Mouse (Mus musculus): Measurements from ENCODE around the gene Rgs10. TPM values are rescaled to one million over a fixed set of nuclear protein-coding genes. Genes with fewer than 3 reads are reported as not detected.

The Rgs10 gene
- polyA plus RNA-seq, 1 experiment from 2014 or later: 7.0 TPM

DNA sequence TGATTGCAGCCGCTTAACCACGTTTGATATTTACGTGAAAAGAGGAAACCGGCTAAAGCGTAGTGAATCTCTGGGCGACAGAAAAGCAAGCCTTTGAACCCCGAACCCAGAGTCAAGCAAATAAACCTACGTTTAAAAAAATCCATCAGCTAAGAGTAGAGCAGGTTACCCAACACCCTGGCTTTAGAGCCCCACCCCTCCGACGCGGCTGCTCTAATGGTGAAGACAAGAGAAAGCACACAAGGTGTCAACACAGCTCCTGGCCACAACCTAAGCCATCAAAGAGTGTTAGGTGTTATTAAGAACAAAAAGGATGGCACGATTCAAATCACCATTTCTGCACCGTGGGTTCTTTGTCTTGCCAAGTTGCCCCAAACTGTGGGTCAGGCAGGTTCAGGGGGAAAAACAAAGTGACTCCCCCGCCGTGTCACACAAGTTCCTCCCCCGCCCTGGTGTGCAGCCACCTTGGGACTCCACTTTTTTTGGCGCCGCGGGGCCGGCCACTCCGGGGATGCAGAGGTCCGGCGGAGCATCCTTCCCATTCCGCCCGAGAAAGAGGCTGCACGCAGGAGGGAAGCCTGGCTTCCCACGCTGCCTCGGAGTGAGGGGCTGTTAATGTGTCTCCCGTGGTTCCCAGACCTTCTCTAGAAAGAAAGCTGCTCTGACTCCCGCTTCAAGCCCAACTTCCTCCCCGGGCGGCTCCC is 1.2 kb downstream of the Rgs10 start:
- peak overlapping the region; percentile 55 for H3K9ac ChIP-seq (ENCODE audit: low read length)
- H3K27ac ChIP-seq (replicated peaks; ENCODE audit: low read depth, low read length): no peak overlapping the region
- ATAC-seq (ENCODE audit: insufficient number of reproducible peaks, low FRiP score, low TSS enrichment, low read depth): no peak
- H3K27me3 ChIP-seq (ENCODE audit: control insufficient read depth, insufficient read depth, low read length): peaks cover 44% of the 10 kb centered on the region
- no peaks in the 10 kb centered on the region for H3K36me3 ChIP-seq (ENCODE audit: control insufficient read depth, insufficient read depth, low read length)
- H3K4me1 ChIP-seq (ENCODE audit: control insufficient read depth, insufficient read depth, low read length): 0 out of 2 replicates have a peak, but pooled peaks cover 3% of the 10 kb centered on the region
- H3K4me2 ChIP-seq (ENCODE audit: low read depth, severe bottlenecking): peak overlapping the region; percentile 99
- no peak for DNase-seq (ENCODE audit: low spot score)
- H3K4me3 ChIP-seq (ENCODE audit: low read depth, low read length): peak overlapping the region; percentile 68
- no peaks in the 10 kb centered on the region for H3K9me3 ChIP-seq (ENCODE audit: control insufficient read depth, low read length)
- WGBS: 2% methylated on average over 32 of the region's 32 CpGs

DNA sequence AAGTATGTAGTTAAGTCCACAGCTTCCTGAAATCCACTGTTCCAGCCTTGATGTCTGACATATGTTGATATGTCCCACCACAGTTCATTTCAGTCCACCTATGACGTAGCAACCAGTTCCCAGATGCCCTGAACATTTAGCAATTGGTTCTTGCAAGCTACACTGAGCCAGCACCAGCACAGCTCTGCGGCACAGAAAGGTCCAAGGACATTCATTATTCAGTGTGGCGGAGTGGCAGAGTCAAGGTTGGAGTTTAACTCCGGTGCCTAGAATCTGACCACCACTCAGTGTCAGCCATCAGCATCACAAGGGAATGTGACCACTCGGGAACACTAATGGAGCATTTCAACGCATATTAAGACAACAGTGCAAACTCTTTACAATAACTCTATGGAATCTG is 1.9 kb downstream of the Rgs10 start:
- H3K4me1 ChIP-seq (ENCODE audit: control insufficient read depth, insufficient read depth, low read length): 0 out of 2 replicates have a peak, but pooled peaks cover 3% of the 10 kb centered on the region

DNA sequence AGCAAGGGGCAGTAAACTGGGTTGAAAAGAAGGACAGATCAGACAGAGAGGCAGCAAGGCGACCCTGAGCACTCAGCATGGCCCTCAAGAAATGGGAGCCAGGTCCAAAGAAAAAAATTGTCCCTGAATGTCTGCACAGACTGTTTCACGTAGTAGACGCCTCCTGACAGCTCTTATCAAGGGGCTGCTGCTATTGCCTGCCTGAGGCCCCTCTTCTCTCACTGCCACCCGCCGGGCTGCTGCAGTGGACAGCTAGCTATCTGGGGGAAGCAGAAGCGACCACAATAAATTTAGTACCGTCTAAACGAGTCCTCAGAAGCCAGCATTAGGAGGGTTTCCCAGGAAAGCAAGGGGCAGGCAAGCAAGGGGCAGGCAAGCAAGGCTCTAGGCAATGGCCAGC is 4.1 kb downstream of the Rgs10 start:
- no peak overlapping the region for H3K4me3 ChIP-seq (ENCODE audit: low read depth, low read length)
- H3K9me3 ChIP-seq (ENCODE audit: control insufficient read depth, low read length): no peaks in the 10 kb centered on the region
- 20% methylated on average over 8 of the region's 8 CpGs for WGBS
- H3K9ac ChIP-seq (ENCODE audit: low read length): no peak overlapping the region
- no peak overlapping the region for H3K27ac ChIP-seq (replicated peaks; ENCODE audit: low read depth, low read length)
- DNase-seq (ENCODE audit: low spot score) (no peak), ATAC-seq (ENCODE audit: insufficient number of reproducible peaks, low FRiP score, low TSS enrichment, low read depth) (no peak)
- peaks cover 31% of the 10 kb centered on the region for H3K27me3 ChIP-seq (ENCODE audit: control insufficient read depth, insufficient read depth, low read length)
- H3K36me3 ChIP-seq (ENCODE audit: control insufficient read depth, insufficient read depth, low read length): no peaks in the 10 kb centered on the region
- no peak overlapping the region for H3K4me2 ChIP-seq (ENCODE audit: low read depth, severe bottlenecking)
- 0 out of 2 replicates have a peak, but pooled peaks cover 3% of the 10 kb centered on the region for H3K4me1 ChIP-seq (ENCODE audit: control insufficient read depth, insufficient read depth, low read length)

More for the DNA sequence above, 1.9 kb downstream of the Rgs10 start:
- H3K4me2 ChIP-seq (ENCODE audit: low read depth, severe bottlenecking): no peak overlapping the region
- ATAC-seq (ENCODE audit: insufficient number of reproducible peaks, low FRiP score, low TSS enrichment, low read depth) (no peak), DNase-seq (ENCODE audit: low spot score) (no peak)
- no peak overlapping the region for H3K4me3 ChIP-seq (ENCODE audit: low read depth, low read length)
- H3K9me3 ChIP-seq (ENCODE audit: control insufficient read depth, low read length): no peaks in the 10 kb centered on the region
- WGBS: 57% methylated on average over 6 of the region's 6 CpGs
- peaks cover 44% of the 10 kb centered on the region for H3K27me3 ChIP-seq (ENCODE audit: control insufficient read depth, insufficient read depth, low read length)
- H3K36me3 ChIP-seq (ENCODE audit: control insufficient read depth, insufficient read depth, low read length): no peaks in the 10 kb centered on the region
- H3K27ac ChIP-seq (replicated peaks; ENCODE audit: low read depth, low read length): no peak overlapping the region
- H3K9ac ChIP-seq (ENCODE audit: low read length): no peak overlapping the region

DNA sequence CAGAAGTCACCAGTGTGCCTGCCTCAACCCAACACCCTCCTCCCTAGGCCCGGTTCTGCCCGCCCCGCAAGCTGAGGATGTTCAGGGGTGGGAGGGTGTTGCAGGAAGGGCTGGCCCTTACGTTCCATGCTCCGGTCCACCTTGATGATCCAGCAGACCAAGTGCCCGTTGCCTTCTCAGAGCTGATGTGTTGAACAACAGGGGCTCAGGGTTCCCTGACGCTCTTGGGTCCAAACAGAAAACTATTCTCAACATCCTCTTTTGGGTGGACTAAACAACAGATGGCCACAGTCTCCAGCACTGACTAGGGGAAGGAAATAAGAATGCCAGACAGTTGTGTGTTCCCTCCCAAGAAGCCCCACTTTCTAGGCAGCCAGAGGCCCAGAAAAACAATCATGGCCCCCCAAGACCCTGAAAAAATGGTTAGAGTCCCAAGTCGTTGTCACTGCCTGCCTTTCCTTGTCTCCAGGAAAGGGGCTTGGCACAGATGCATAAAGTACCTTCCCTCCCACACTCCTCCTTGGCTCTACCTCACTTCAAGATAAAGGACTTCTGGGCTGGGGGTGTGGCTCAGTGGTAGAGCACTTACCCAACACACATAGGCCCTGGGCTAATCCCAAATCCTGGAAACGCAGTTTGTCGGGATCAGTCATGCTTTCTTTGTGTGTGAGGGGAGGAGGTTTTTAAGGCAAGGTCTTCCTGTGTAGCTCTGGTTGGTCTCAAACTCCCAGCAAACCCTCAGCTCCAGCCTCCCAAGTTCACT is 6.3 kb downstream of the Rgs10 start:
- Histone ChIP-seq H3K4me1 (ENCODE audit: control insufficient read depth, insufficient read depth, low read length) (0 out of 2 replicates have a peak, but pooled peaks cover under 1% of the 10 kb centered on the region), H3K27me3 (ENCODE audit: control insufficient read depth, insufficient read depth, low read length) (peaks cover 16% of the 10 kb centered on the region), H3K27ac (replicated peaks; ENCODE audit: low read depth, low read length) (no peak overlapping the region), H3K4me2 (ENCODE audit: low read depth, severe bottlenecking) (no peak overlapping the region), H3K9ac (ENCODE audit: low read length) (no peak overlapping the region), H3K9me3 (ENCODE audit: control insufficient read depth, low read length) (no peaks in the 10 kb centered on the region), H3K36me3 (ENCODE audit: control insufficient read depth, insufficient read depth, low read length) (no peaks in the 10 kb centered on the region), H3K4me3 (ENCODE audit: low read depth, low read length) (no peak overlapping the region)
- no peak for ATAC-seq (ENCODE audit: insufficient number of reproducible peaks, low FRiP score, low TSS enrichment, low read depth)
- no peak for DNase-seq (ENCODE audit: low spot score)
- 68% methylated on average over 10 of the region's 10 CpGs for WGBS

DNA sequence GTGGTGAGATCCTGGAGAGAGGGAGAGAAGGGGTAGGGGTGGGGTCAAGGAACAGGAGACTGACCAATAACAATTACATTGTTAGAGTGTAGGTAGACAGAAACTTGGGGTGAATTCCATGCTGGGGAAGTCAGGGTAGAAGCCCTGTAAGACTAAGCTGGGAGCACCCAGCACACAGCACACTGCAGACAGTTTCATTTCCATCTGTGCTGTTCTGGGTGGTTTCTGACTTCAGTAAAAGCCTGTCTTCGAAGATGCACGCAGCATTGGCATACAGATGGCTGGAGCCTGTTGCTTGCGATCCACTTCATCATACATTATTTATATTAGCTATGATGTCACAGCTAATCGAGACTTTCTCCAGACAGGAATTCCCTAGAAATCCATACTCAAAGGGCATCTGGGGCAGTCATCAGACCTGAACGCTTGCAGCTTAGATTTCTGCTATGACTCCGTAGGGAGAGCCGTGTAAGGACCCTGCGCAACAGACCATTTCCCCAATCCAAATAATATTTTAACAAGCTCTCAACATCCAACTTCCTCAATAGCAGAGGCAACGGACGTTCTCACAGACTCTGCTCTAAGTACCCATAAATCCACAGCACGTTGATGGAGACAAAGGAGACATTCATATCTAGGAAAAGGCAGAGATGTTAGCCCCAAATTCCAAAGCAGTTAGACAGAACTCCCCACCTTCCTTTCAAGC is 7.7 kb downstream of the Rgs10 start:
- 80% methylated on average over 11 of the region's 11 CpGs for WGBS
- ATAC-seq (ENCODE audit: insufficient number of reproducible peaks, low FRiP score, low TSS enrichment, low read depth): no peak
- H3K9ac ChIP-seq (ENCODE audit: low read length): no peak overlapping the region

DNA sequence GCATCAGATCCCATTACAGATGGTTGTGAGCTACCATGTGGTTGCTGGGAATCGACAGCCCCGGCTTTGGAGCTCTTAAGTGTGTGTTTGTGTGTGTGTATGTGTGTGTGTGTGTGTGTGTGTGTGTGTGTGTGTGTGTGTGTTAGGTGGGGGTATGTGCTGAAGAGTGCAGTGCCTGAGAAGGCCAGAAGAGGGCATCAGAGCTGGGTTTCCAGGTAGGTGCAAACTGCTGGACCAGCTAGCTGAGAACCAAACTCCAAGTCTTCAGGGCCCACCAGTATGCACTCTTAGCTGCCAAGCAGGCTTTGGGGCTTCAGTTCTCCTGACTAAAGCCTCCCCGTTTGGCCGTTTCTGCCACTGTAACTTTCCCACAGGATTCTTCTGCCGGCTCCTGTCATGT is 10.3 kb downstream of the Rgs10 start:
- Histone ChIP-seq H3K27me3 (ENCODE audit: control insufficient read depth, insufficient read depth, low read length) (no peaks in the 10 kb centered on the region), H3K9ac (ENCODE audit: low read length) (no peak overlapping the region), H3K9me3 (ENCODE audit: control insufficient read depth, low read length) (no peaks in the 10 kb centered on the region), H3K4me2 (ENCODE audit: low read depth, severe bottlenecking) (no peak overlapping the region), H3K36me3 (ENCODE audit: control insufficient read depth, insufficient read depth, low read length) (no peaks in the 10 kb centered on the region), H3K27ac (replicated peaks; ENCODE audit: low read depth, low read length) (no peak overlapping the region), H3K4me1 (ENCODE audit: control insufficient read depth, insufficient read depth, low read length) (no peaks in the 10 kb centered on the region), H3K4me3 (ENCODE audit: low read depth, low read length) (no peak overlapping the region)
- no peak for DNase-seq (ENCODE audit: low spot score)
- WGBS: 93% methylated on average over 5 of the region's 5 CpGs
- ATAC-seq (ENCODE audit: insufficient number of reproducible peaks, low FRiP score, low TSS enrichment, low read depth): no peak

More for the DNA sequence above, 7.7 kb downstream of the Rgs10 start:
- no peak overlapping the region for H3K4me2 ChIP-seq (ENCODE audit: low read depth, severe bottlenecking)
- peaks cover 3% of the 10 kb centered on the region for H3K27me3 ChIP-seq (ENCODE audit: control insufficient read depth, insufficient read depth, low read length)
- H3K36me3 ChIP-seq (ENCODE audit: control insufficient read depth, insufficient read depth, low read length): no peaks in the 10 kb centered on the region
- H3K27ac ChIP-seq (replicated peaks; ENCODE audit: low read depth, low read length): no peak overlapping the region
- H3K9me3 ChIP-seq (ENCODE audit: control insufficient read depth, low read length): no peaks in the 10 kb centered on the region
- no peaks in the 10 kb centered on the region for H3K4me1 ChIP-seq (ENCODE audit: control insufficient read depth, insufficient read depth, low read length)
- no peak for DNase-seq (ENCODE audit: low spot score)
- H3K4me3 ChIP-seq (ENCODE audit: low read depth, low read length): no peak overlapping the region

DNA sequence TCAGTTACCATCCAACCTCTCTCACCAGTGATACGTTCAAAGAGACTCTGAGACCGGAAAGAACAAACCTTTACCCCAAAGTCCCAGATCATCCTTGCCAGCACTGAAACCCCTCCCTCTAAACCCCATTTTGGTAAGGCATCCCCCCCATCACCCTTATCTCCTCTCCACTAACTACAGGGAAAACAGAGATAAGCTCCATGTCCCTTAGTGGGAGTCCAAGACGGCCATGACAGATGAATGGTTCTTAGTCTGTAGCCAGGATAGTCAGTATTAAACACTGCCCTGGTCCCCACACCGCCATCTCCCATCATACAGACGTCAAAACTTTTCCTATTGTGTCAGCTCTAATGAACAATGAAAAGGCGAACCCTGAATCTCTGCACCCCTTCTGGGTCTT is 14.6 kb downstream of the Rgs10 start:
- 87% methylated on average over 6 of the region's 6 CpGs for WGBS
- DNase-seq (ENCODE audit: low spot score): no peak
- H3K27me3 ChIP-seq (ENCODE audit: control insufficient read depth, insufficient read depth, low read length): no peaks in the 10 kb centered on the region
- no peak overlapping the region for H3K4me3 ChIP-seq (ENCODE audit: low read depth, low read length)
- H3K9me3 ChIP-seq (ENCODE audit: control insufficient read depth, low read length): no peaks in the 10 kb centered on the region
- no peak overlapping the region for H3K27ac ChIP-seq (replicated peaks; ENCODE audit: low read depth, low read length)
- no peak overlapping the region for H3K9ac ChIP-seq (ENCODE audit: low read length)
- ATAC-seq (ENCODE audit: insufficient number of reproducible peaks, low FRiP score, low TSS enrichment, low read depth): no peak
- H3K4me1 ChIP-seq (ENCODE audit: control insufficient read depth, insufficient read depth, low read length): no peaks in the 10 kb centered on the region
- no peaks in the 10 kb centered on the region for H3K36me3 ChIP-seq (ENCODE audit: control insufficient read depth, insufficient read depth, low read length)
- H3K4me2 ChIP-seq (ENCODE audit: low read depth, severe bottlenecking): no peak overlapping the region

DNA sequence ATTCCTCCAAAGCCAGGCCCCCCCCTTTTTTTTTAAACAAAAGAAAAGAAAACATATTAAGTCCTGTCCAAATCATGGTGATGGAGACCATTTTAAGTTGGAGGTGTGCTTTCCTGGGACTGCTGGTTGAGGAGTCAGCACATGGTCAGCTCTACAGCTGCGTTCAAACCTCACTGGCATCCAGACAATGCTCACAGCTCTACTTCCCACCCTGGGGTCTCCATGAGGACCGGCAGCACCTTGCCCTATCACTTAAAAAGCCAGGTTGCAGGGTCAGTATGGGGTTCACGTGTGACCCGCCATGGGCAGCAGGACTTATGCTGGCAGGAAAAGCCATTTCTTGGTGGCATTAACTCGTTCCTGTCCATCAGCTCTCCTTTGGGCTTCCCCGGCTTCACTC is 15.0 kb downstream of the Rgs10 start:
- H3K4me1 ChIP-seq (ENCODE audit: control insufficient read depth, insufficient read depth, low read length): no peaks in the 10 kb centered on the region
- 85% methylated on average over 6 of the region's 6 CpGs for WGBS
- no peak for ATAC-seq (ENCODE audit: insufficient number of reproducible peaks, low FRiP score, low TSS enrichment, low read depth)

More for the DNA sequence above, 15.0 kb downstream of the Rgs10 start:
- no peak overlapping the region for H3K27ac ChIP-seq (replicated peaks; ENCODE audit: low read depth, low read length)
- no peak overlapping the region for H3K9ac ChIP-seq (ENCODE audit: low read length)
- no peaks in the 10 kb centered on the region for H3K9me3 ChIP-seq (ENCODE audit: control insufficient read depth, low read length)
- DNase-seq (ENCODE audit: low spot score): no peak
- no peak overlapping the region for H3K4me3 ChIP-seq (ENCODE audit: low read depth, low read length)
- H3K4me2 ChIP-seq (ENCODE audit: low read depth, severe bottlenecking): no peak overlapping the region
- no peaks in the 10 kb centered on the region for H3K36me3 ChIP-seq (ENCODE audit: control insufficient read depth, insufficient read depth, low read length)
- no peaks in the 10 kb centered on the region for H3K27me3 ChIP-seq (ENCODE audit: control insufficient read depth, insufficient read depth, low read length)

Measured in limb, embryonic 11.5 days (tissue).